Mouse (Mus musculus): ENCODE data around the gene Cd207.

GRCm38 (mm10) chr6:83702146-83702999, 24.7 kb upstream of the Cd207 start:
- no peak for TF ChIP-seq CTCF (IDR thresholded peaks at IDR 0.05; ENCODE audit: low read depth)
- TF ChIP-seq EP300 (IDR thresholded peaks at IDR 0.05; ENCODE audit: low read depth) = no peak

Data from liver, postnatal 0 days (tissue).